Comparison of ENCODE assay signal across 8 mouse cellular contexts in genomic region chrX:152178843-152179545, GRCm38 (mm10). TPM values are rescaled to one million over a fixed set of nuclear protein-coding genes. Genes with fewer than 3 reads are reported as not detected.
DNase-seq lines count a peak whose midpoint lies in the region; ATAC-seq and TF ChIP-seq lines count a peak whose summit lies in the region.

No protein-coding gene starts in this region.

- H3K4me3 ChIP-seq in erythroblast, embryonic 14.5 days (replicated peaks), result peak overlapping the region; percentile 30
- no peak overlapping the region for H3K4me3 ChIP-seq in cerebellum, adult 2 months (replicated peaks; ENCODE audit: insufficient read depth, low read depth, low read length)
- H3K4me3 ChIP-seq in intestine, embryonic 14.5 days (ENCODE audit: low read depth, low read length), result peak overlapping the region; percentile 27; the same call in 1 of the 2 replicates
- H3K4me3 ChIP-seq in liver, embryonic 14.5 days (ENCODE audit: insufficient read depth in 1 of 2, low read depth in 2 of 2, low read length in 2 of 2), result peak overlapping the region in 1 of 2 experiments; percentile 28; a peak in 2 of 4 replicates

- no peak for ATAC-seq in erythroblast, adult 5-6 weeks (replicated peaks; ENCODE audit: low FRiP score, poor library complexity, severe bottlenecking)
- peak; percentile 70; the same call in 1 of the 2 replicates for ATAC-seq in intestine, embryonic 14.5 days (replicated peaks; ENCODE audit: low FRiP score, low TSS enrichment, low read depth)
- ATAC-seq in liver, embryonic 14.5 days (ENCODE audit: insufficient read depth), result no peak

- no peaks in the 10 kb centered on the region for H3K9me3 ChIP-seq in erythroblast, embryonic 14.5 days (ENCODE audit: control insufficient read depth, low read length)
- no peaks in the 10 kb centered on the region for H3K9me3 ChIP-seq in intestine, embryonic 14.5 days (ENCODE audit: control insufficient read depth, low read length)
- H3K9me3 ChIP-seq in liver, embryonic 14.5 days (ENCODE audit: control insufficient read depth, low read length), result no peaks in the 10 kb centered on the region

- TF ChIP-seq CTCF in cerebellum, adult 2 months (IDR thresholded peaks at IDR 0.05; ENCODE audit: borderline replicate concordance, insufficient read depth, low read depth, low read length), result no peak
- TF ChIP-seq CTCF in liver, embryonic 14.5 days (IDR thresholded peaks at IDR 0.05; ENCODE audit: low read depth), result no peak

- peaks cover 6% of the 10 kb centered on the region for H3K27me3 ChIP-seq in erythroblast, embryonic 14.5 days (ENCODE audit: control insufficient read depth)
- H3K27me3 ChIP-seq in cerebellum, adult 2 months (ENCODE audit: control insufficient read depth, insufficient read depth, low read length), result no peaks in the 10 kb centered on the region
- H3K27me3 ChIP-seq in intestine, embryonic 14.5 days (replicated peaks; ENCODE audit: control insufficient read depth, insufficient read depth, low read length), result peaks cover 3% of the 10 kb centered on the region; the same call in 1 of the 2 replicates
- H3K27me3 ChIP-seq in liver, embryonic 14.5 days (ENCODE audit: control insufficient read depth, insufficient read depth, low read length), result no peaks in the 10 kb centered on the region; the same call in 1 of the 2 replicates

- no peaks in the 10 kb centered on the region for H3K4me1 ChIP-seq in erythroblast, embryonic 14.5 days (ENCODE audit: control insufficient read depth)
- peaks cover 32% of the 10 kb centered on the region for H3K4me1 ChIP-seq in cerebellum, adult 2 months (ENCODE audit: control insufficient read depth, insufficient read depth, low read length)
- no peaks in the 10 kb centered on the region for H3K4me1 ChIP-seq in intestine, embryonic 14.5 days (replicated peaks; ENCODE audit: control insufficient read depth, insufficient read depth, low read length)
- no peaks in the 10 kb centered on the region; a peak in 1 of 4 replicates for H3K4me1 ChIP-seq in liver, embryonic 14.5 days (replicated peaks; ENCODE audit: control insufficient read depth in 2 of 2, insufficient read depth in 2 of 2, low read length in 1 of 2)

- peak overlapping the region; percentile 66 for H3K27ac ChIP-seq in cerebellum, adult 2 months (ENCODE audit: insufficient read depth, low read length)
- no peak overlapping the region for H3K27ac ChIP-seq in intestine, embryonic 14.5 days (ENCODE audit: low read depth)
- H3K27ac ChIP-seq in liver, embryonic 14.5 days, result no peak overlapping the region

- peak; percentile 49 to 69 for DNase-seq in cerebellum, adult 2 months
- DNase-seq in gastrocnemius, postnatal 14 days, result peak; percentile 76
- peak; percentile 67 for DNase-seq in intestine, embryonic 14.5 days (ENCODE audit: low spot score)
- DNase-seq in liver, embryonic 14.5 days (ENCODE audit: low read depth in 3 of 3, low spot score in 3 of 3), result no peak
- peak; percentile 60 for DNase-seq in ovary, postnatal 36 days (ENCODE audit: low spot score)
- no peak for DNase-seq in frontal cortex, postnatal 36 days (ENCODE audit: low spot score in 2 of 2)

- WGBS in cerebellum, adult 2 months, result 9% methylated on average over 8 of the region's 8 CpGs
- 54% methylated on average over 7 of the region's 8 CpGs for WGBS in intestine, embryonic 14.5 days
- 58% methylated on average over 8 of the region's 8 CpGs for WGBS in liver, embryonic 14.5 days (ENCODE audit: insufficient replicate concordance)

- H3K4me2 ChIP-seq in intestine, embryonic 14.5 days (ENCODE audit: low read length), result peak overlapping the region; percentile 33
- H3K4me2 ChIP-seq in liver, embryonic 14.5 days (ENCODE audit: low read depth), result peak overlapping the region; percentile 26

- intact Hi-C loops in gastrocnemius, postnatal 14 days (cut with DNase I; ENCODE audit: low total_unique reads), result no loop called here

- no peak for TF ChIP-seq EP300 in liver, embryonic 14.5 days (IDR thresholded peaks at IDR 0.05; ENCODE audit: low read depth)

- H3K9ac ChIP-seq in intestine, embryonic 14.5 days (ENCODE audit: low read length), result no peak overlapping the region
- no peak overlapping the region for H3K9ac ChIP-seq in liver, embryonic 14.5 days (replicated peaks)

- H3K36me3 ChIP-seq in erythroblast, embryonic 14.5 days (ENCODE audit: control insufficient read depth), result no peaks in the 10 kb centered on the region
- H3K36me3 ChIP-seq in intestine, embryonic 14.5 days (ENCODE audit: control insufficient read depth, insufficient read depth, low read length), result no peaks in the 10 kb centered on the region
- no peaks in the 10 kb centered on the region for H3K36me3 ChIP-seq in liver, embryonic 14.5 days (replicated peaks; ENCODE audit: control insufficient read depth, insufficient read depth, low read depth)

- TF ChIP-seq POLR2A in cerebellum, adult 2 months (IDR thresholded peaks at IDR 0.05; ENCODE audit: borderline replicate concordance, insufficient read depth, low read length), result no peak

RNA-seq across cellular contexts. Expression of gene Iqsec2, which starts 34.9 kb away (rescaled TPM):
- polyA plus RNA-seq in erythroblast, embryonic 14.5 days (2012), result 0.01 and 0.05 TPM in 2 replicates
- total RNA-seq in erythroblast, adult 5-6 weeks (2015; ENCODE audit: low replicate concordance), result 0.84 and 1.2 TPM in 2 replicates
- total RNA-seq in erythroblast, adult 5-6 weeks (2017; ENCODE audit: low replicate concordance), result 0.26 TPM in 1 of 2 replicates, not detected in the other
- 79.8 and 84.7 TPM in 2 replicates for polyA plus RNA-seq in cerebellum, adult 2 months (2012; rRNA removed)
- 10 to 100 TPM; 15.7 to 18.3 TPM for total RNA-seq in gastrocnemius, postnatal 14 days (2021)
- polyA plus RNA-seq in intestine, embryonic 14.5 days (2014; fragmentation: Nextera tagmentation; extraction: Ambion mirVana), result 3.4 and 3.5 TPM in 2 replicates
- 1.1 TPM in 2 replicates for polyA plus RNA-seq in liver, embryonic 14.5 days (2012; rRNA removed)
- polyA plus RNA-seq in liver, embryonic 14.5 days (2014; fragmentation: Nextera tagmentation; extraction: Ambion mirVana), result 1.0 and 1.3 TPM in 2 replicates

RNA-seq across cellular contexts. Expression of gene Kdm5c, which starts 53.8 kb away (rescaled TPM):
- 13.9 and 17.9 TPM in 2 replicates for polyA plus RNA-seq in erythroblast, embryonic 14.5 days (2012)
- 75.7 and 79.0 TPM in 2 replicates for total RNA-seq in erythroblast, adult 5-6 weeks (2015; ENCODE audit: low replicate concordance)
- 125 and 143 TPM in 2 replicates for total RNA-seq in erythroblast, adult 5-6 weeks (2017; ENCODE audit: low replicate concordance)
- 32.0 and 45.3 TPM in 2 replicates for polyA plus RNA-seq in cerebellum, adult 2 months (2012; rRNA removed)
- 10 to 100 TPM; 18.6 to 24.0 TPM for total RNA-seq in gastrocnemius, postnatal 14 days (2021)
- polyA plus RNA-seq in intestine, embryonic 14.5 days (2014; fragmentation: Nextera tagmentation; extraction: Ambion mirVana), result 31.9 and 37.4 TPM in 2 replicates
- polyA plus RNA-seq in liver, embryonic 14.5 days (2012; rRNA removed), result 13.9 and 18.2 TPM in 2 replicates
- 10.0 and 16.5 TPM in 2 replicates for polyA plus RNA-seq in liver, embryonic 14.5 days (2014; fragmentation: Nextera tagmentation; extraction: Ambion mirVana)

Comparison
In these comparisons a context has a peak if more than half of its experiments do, and no peak if none do; other contexts are left out.
1. DNase-seq: peak in cerebellum, adult 2 months (2 of 2), gastrocnemius, postnatal 14 days (single experiment), intestine, embryonic 14.5 days (single experiment) and ovary, postnatal 36 days (single experiment); none in liver, embryonic 14.5 days (0 of 3) and frontal cortex, postnatal 36 days (0 of 2).
2. RNA of gene Iqsec2, which starts 34.9 kb away (polyA plus RNA-seq): 79.8 to 84.7 TPM in cerebellum, adult 2 months; 3.4 to 3.5 TPM in intestine, embryonic 14.5 days, 1.0 to 1.3 TPM in liver, embryonic 14.5 days and 0.01 to 0.05 TPM in erythroblast, embryonic 14.5 days; every median in the first group is over 10 times any median in the second.